Mouse (Mus musculus): ENCODE results near the gene Vmn1r33.
"Not testable (repeated sequence)": the region's sequence is repeated elsewhere in the genome, so short reads cannot be mapped to it uniquely, and the experiment has no call there.

The Vmn1r33 gene

DNA sequence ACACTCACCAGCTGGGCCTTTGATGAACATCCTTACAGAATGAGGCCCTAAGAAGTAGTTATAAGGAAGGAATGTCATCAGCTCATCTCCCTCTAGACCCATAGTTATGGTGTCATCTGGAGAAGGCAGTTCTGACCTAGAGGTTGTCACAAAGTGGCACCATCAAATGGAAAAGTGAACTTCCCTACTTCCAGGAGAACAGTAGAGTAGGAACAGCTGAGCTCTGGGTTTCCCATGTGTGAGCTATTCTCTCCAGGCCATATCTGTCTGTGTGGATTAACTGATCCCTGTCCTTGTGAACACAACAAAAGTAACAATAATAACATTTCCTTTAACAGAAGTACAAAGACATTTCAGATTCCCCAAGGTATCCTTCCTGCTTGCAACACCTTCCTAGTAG lies at the start of gene Vmn1r33:
Gene Vmn1r33 (minus strand): TSS at position 101 of the 400 bp plus-strand sequence.
- not testable (repeated sequence) for DNase-seq (ENCODE audit: low spot score)

DNA sequence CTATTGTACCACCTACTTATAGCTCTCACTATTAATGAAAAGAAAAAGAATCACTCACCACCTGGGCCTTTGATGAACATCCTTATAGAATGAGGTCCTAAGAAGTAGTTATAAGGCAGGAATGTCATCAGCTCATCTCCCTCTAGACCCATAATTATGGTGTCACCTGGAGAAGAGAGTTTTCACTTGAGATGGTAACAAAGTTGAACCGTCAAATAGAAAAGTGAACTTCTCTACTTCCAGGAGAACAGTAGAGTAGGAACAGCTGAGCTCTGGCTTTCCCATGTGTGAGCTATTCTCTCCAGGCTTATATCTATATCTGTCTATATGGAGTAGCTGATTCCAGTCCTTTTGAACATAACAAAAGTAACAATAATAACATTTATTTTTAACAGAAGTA lies 25.7 kb upstream of the Vmn1r33 start, which contains the start of gene Vmn1r34:
Gene Vmn1r34 (minus strand): TSS at position 101 of the 400 bp plus-strand sequence.
- DNase-seq (ENCODE audit: low spot score) = no peak

GRCm38 (mm10) chr6:66595804-66596203 lies 22.3 kb downstream of the Vmn1r33 start:
- DNase-seq (ENCODE audit: low spot score) = no peak

Data from adipocyte (in vitro differentiated cells).